Mouse (Mus musculus) left cerebral cortex, postnatal 10 days (tissue): ENCODE data around the gene Kdm6b. TPM values are rescaled to one million over a fixed set of nuclear protein-coding genes. Genes with fewer than 3 reads are reported as not detected.

ENCODE experiments used
- DNase-seq, 2 experiments: peaks; one replicate each; pipeline ENCODE4 v3.0.0; 2021 to 2022; ENCODE audit warnings: low spot score in 2 of 2, mixed read lengths in 1 of 2; ENCODE audit errors: extremely low spot score in 1 of 2
- intact Hi-C: fragments of 180-260 bp; cut with DNase I; formaldehyde crosslinking; loops from one replicate; pipeline ENCODE4 v1.15.1; 2025
- total RNA-seq, 2 experiments: library from RNA; stranded (reverse); gene quantifications; 2 replicates each; pipeline ENCODE4 v1.2.3; 2021

The Kdm6b gene
- total RNA-seq, 2 experiments from 2014 or later = 42.7 to 43.9 TPM

- intact Hi-C loops = loop anchor here (2.0 kb wide), 1 partner anchor 13 kb away; no protein-coding TSS in a partner anchor
- DNase-seq = no peak
Observed at GRCm38 (mm10) chr11:69362021-69362420, 51.5 kb downstream of the Kdm6b start.

- intact Hi-C loops = no loop called here
- DNase-seq = no peak
Observed at GRCm38 (mm10) chr11:69357690-69358089, 55.8 kb downstream of the Kdm6b start.

- no peak for DNase-seq
- intact Hi-C loops = no loop called here
Observed at GRCm38 (mm10) chr11:69356544-69356943, 56.9 kb downstream of the Kdm6b start.

Other genes with a start within 250 kb of the Kdm6b start
- gene Alox8, start 215.8 kb downstream of the Kdm6b start, total RNA-seq = 1 to 10 TPM; 3.5 to 3.6 TPM
- under 1 TPM; 0.49 to 0.71 TPM for gene Gucy2e, start 176.6 kb downstream of the Kdm6b start, total RNA-seq
- 10 to 100 TPM; 13.2 to 15.0 TPM for gene Cntrob, start 89.9 kb downstream of the Kdm6b start, total RNA-seq
- 10 to 100 TPM; 68.9 to 69.5 TPM for gene Trappc1, start 89.7 kb downstream of the Kdm6b start, total RNA-seq
- 10 to 100 TPM; 12.3 to 17.9 TPM for gene Kcnab3, start 87.4 kb downstream of the Kdm6b start, total RNA-seq
- 10 to 100 TPM; 74.8 to 82.8 TPM for gene Rnf227, start 73.2 kb downstream of the Kdm6b start, total RNA-seq
- gene Chd3, start 44.3 kb downstream of the Kdm6b start, total RNA-seq = 100 to 1,000 TPM; 525 to 527 TPM
- 10 to 100 TPM; 84.2 to 85.7 TPM for gene Naa38, start 18.2 kb downstream of the Kdm6b start, total RNA-seq
- 10 to 100 TPM; 37.9 to 39.8 TPM for gene Cyb5d1, start 18.0 kb downstream of the Kdm6b start, total RNA-seq
- gene Tmem88, start 15.4 kb downstream of the Kdm6b start, total RNA-seq = 1 to 10 TPM; 2.8 to 3.0 TPM
- gene Dnah2, start 135.4 kb upstream of the Kdm6b start, total RNA-seq = 1 to 10 TPM; 4.2 to 5.7 TPM
- 100 to 1,000 TPM; 147 to 154 TPM for gene Efnb3, start 146.5 kb upstream of the Kdm6b start, total RNA-seq
- 1 to 10 TPM; 6.3 to 7.6 TPM for gene Wrap53, start 166.6 kb upstream of the Kdm6b start, total RNA-seq
- 10 to 100 TPM; 20.5 to 26.1 TPM for gene Trp53, start 166.7 kb upstream of the Kdm6b start, total RNA-seq
- 100 to 1,000 TPM; 395 to 416 TPM for gene Atp1b2, start 192.3 kb upstream of the Kdm6b start, total RNA-seq
- gene Shbg, start 204.2 kb upstream of the Kdm6b start, total RNA-seq = not detected
- gene Sat2, start 208.3 kb upstream of the Kdm6b start, total RNA-seq = 10 to 100 TPM; 12.7 to 15.2 TPM
- 10 to 100 TPM; 92.0 to 99.4 TPM for gene Fxr2, start 219.3 kb upstream of the Kdm6b start, total RNA-seq
- not detected for gene Sox15, start 241.6 kb upstream of the Kdm6b start, total RNA-seq
- 10 to 100 TPM; 87.3 to 95.6 TPM for gene Mpdu1, start 249.0 kb upstream of the Kdm6b start, total RNA-seq